Mouse (Mus musculus) cerebellum, adult 2 months (tissue): Measurements from ENCODE around the gene Iqsec1. TPM values are rescaled to one million over a fixed set of nuclear protein-coding genes. Genes with fewer than 3 reads are reported as not detected.

Experiments used
- DNase-seq, 2 experiments: peaks; one replicate each; pipeline ENCODE4 v3.0.0; 2021
- H3K27ac ChIP-seq: fragments of 200-500 bp; 2 replicates; pipeline ENCODE4 v1.5.1; 2012; ENCODE audit warnings: low read length, control low read depth, inconsistent platforms; ENCODE audit not compliant: insufficient read depth
- H3K27me3 ChIP-seq: fragments of 200-500 bp; 2 replicates; pipeline ENCODE4 v1.6.1; 2012; ENCODE audit warnings: inconsistent platforms, mild to moderate bottlenecking, low read length, moderate library complexity; ENCODE audit not compliant: control insufficient read depth, insufficient read depth
- H3K4me1 ChIP-seq: fragments of 200-500 bp; 2 replicates; pipeline ENCODE4 v1.6.1; 2011; ENCODE audit warnings: low read length; ENCODE audit not compliant: control insufficient read depth, insufficient read depth
- H3K4me3 ChIP-seq: fragments of 200-500 bp; replicated peaks from 2 replicates; pipeline ENCODE3; 2011; ENCODE audit warnings: mild to moderate bottlenecking, low read depth, low read length, control low read depth; ENCODE audit not compliant: insufficient read depth
- CTCF ChIP-seq: fragments of 200-500 bp; IDR thresholded peaks from 2 replicates; pipeline ENCODE4 v1.5.1; 2011; ENCODE audit warnings: low read depth, mild to moderate bottlenecking, control low read depth, low read length, moderate library complexity, borderline replicate concordance; ENCODE audit not compliant: insufficient read depth
- POLR2A ChIP-seq: fragments of 200-500 bp; IDR thresholded peaks from 2 replicates; pipeline ENCODE4 v1.6.1; 2011; ENCODE audit warnings: low read length, control low read depth, borderline replicate concordance; ENCODE audit not compliant: insufficient read depth
- WGBS: fragments of 180-500 bp; shearing (Covaris S2); methylation state at CpG from one replicate; pipeline ENCODE4 v1.1.7; 2018; 5-methylcytosine and 5-hydroxymethylcytosine counted together
- polyA plus RNA-seq: library from polyadenylated mRNA; depleted of rRNA; stranded (reverse); fragments of >200 nt; gene quantifications from 2 replicates; pipeline ENCODE4 v1.2.3, GENCODE M21; 2012

The Iqsec1 gene
- polyA plus RNA-seq, 1 experiment, result 249 TPM

DNA sequence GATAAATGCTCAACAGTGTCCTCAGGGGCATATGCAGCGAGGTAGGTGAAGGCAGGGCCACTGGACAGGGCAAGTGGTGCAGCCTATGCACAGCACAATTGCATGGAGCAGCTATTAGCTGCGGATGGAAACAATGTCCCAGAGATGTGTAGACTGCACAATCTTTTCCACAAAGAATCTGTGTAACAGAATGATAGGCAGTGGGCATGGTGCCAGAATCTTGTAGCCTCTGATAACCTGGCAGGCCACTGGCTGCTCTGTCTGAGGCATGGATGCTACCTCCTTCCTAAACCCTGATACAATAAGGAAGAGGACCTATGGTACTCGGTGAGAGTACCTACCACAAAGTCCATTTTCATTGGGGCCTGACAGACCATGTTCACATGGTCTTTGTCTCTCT is 171.9 kb downstream of the Iqsec1 start:
- DNase-seq, result peak; percentile 45 to 50
- H3K4me3 ChIP-seq, result no peak overlapping the region
- WGBS, result 74% methylated on average over 3 of the region's 3 CpGs
- peaks cover 47% of the 10 kb centered on the region for H3K4me1 ChIP-seq
- no peaks in the 10 kb centered on the region for H3K27me3 ChIP-seq
- no peak overlapping the region for H3K27ac ChIP-seq
- TF ChIP-seq CTCF, result no peak
- TF ChIP-seq POLR2A, result no peak

DNA sequence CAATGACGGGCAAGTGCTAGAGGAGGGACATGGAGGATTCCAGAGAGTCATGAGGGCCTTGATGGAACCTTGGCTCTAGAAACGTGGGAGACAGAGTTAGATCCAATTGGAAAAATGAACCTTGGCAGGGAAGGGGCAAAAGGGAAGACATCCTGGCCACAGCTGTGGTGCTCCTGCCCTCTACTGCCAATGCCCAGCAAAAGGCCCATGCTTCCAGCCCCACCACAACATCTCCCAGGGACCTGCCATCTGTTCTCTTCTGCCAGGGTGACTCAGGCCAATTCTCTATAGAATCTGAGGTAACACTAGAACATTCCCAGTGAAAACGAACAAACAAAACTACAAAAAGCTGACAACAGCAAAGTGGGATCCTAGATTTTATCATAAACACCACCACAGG is 173.1 kb downstream of the Iqsec1 start:
- TF ChIP-seq CTCF, result peak; percentile 38; the same call in 1 of the 2 replicates
- no peak for TF ChIP-seq POLR2A
- no peak overlapping the region for H3K4me3 ChIP-seq
- WGBS, result 18% methylated on average over 3 of the region's 3 CpGs

DNA sequence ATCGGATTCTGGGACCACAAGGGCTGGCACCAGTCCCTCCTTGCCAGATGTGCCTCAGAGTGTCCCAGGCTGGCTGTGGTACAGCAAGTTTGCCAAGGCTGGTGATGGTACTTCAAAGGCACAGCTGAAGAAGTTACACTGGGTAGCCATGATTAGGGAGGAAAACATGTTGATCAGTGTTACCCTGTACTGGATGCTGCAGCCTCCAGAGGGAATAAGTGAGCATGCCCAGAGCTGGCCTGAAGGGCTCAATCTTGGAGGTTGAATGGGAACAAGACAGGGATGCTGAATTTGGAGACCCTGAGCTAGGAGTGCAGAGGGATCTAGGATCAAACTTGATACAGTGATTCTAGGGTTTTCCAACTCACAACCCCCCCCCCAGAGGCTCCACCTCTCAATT is 175.0 kb downstream of the Iqsec1 start:
- Histone ChIP-seq H3K27me3 (no peaks in the 10 kb centered on the region), H3K4me3 (no peak overlapping the region), H3K4me1 (peaks cover 50% of the 10 kb centered on the region), H3K27ac (no peak overlapping the region)
- TF ChIP-seq CTCF (no peak), POLR2A (no peak)
- DNase-seq, result peak in 1 of 2 experiments; percentile 22
- 43% methylated on average over 1 of the region's 1 CpGs for WGBS

More for the DNA sequence above, 173.1 kb downstream of the Iqsec1 start:
- DNase-seq, result peak; percentile 72 to 85
- no peaks in the 10 kb centered on the region for H3K27me3 ChIP-seq
- H3K4me1 ChIP-seq, result peaks cover 54% of the 10 kb centered on the region
- H3K27ac ChIP-seq, result peak overlapping the region; percentile 64

DNA sequence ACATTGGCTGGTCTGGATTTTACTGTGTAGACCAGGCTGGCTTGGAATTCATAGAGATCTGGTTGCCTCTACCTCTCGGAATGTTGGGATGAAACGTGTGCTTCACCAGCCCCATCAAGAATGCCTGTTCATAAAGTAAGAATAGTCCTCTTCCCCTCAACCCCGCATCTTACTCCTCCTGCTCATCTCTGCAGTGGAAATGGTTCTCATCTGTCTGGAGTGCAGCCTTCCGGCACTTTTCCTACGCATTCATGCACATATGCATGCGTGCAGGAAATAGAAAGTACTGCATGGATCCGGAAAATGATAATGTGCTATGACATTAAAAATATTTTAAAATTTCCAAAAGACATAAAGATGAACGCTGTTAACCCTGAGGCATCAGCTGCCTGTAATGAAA is 175.9 kb downstream of the Iqsec1 start:
- 70% methylated on average over 8 of the region's 8 CpGs for WGBS
- H3K27ac ChIP-seq, result peak overlapping the region; percentile 6; the same call in 1 of the 2 replicates
- no peaks in the 10 kb centered on the region for H3K27me3 ChIP-seq
- H3K4me1 ChIP-seq, result peaks cover 50% of the 10 kb centered on the region
- no peak overlapping the region for H3K4me3 ChIP-seq
- TF ChIP-seq POLR2A (no peak), CTCF (no peak)
- no peak for DNase-seq

DNA sequence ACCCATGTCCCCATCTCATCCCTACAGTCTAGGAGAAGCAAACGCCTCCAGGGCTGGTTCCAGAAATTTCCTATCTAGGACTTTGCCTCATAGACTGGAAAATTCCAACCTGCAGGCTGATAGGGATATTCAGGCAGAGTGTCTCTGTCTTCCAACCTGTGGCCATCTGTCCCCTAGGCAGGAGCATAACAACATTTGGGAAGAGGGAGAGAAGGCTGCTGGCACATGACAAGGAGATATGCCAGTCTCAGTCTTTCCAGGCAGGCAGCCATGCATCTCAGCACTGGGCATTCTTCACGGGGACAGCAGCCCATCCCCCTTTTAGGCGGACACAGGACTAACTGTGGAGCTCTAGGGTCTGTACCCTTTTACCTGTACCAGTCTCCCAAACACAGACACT is 176.4 kb downstream of the Iqsec1 start:
- TF ChIP-seq POLR2A (no peak), CTCF (no peak)
- Histone ChIP-seq H3K27me3 (no peaks in the 10 kb centered on the region), H3K27ac (peak overlapping the region; percentile 88), H3K4me3 (no peak overlapping the region), H3K4me1 (peaks cover 48% of the 10 kb centered on the region)
- peak; percentile 85 to 96 for DNase-seq
- WGBS, result 9% methylated on average over 3 of the region's 3 CpGs

DNA sequence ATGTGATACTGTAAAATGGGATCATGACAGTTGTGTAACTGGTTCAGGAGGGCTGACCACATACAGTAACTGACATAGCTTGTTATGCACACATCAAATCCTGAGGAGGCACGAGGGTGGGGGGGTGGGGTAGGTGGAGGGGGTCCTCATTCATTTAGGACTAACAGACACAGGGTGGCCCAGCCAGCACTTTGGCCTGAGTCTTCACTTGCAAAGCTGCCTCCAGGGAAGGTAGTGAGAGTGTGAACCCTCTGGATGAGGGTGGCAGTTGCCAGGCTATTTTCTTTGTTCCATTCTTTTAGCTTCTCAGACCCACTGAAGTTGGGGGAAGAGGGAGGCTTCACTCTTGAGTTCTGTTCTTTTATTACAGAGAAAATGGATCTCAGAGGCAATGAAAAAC is 177.9 kb downstream of the Iqsec1 start:
- H3K27me3 ChIP-seq, result no peaks in the 10 kb centered on the region
- H3K27ac ChIP-seq, result no peak overlapping the region
- peaks cover 50% of the 10 kb centered on the region for H3K4me1 ChIP-seq
- 0% methylated on average over 1 of the region's 1 CpGs for WGBS
- peak in 1 of 2 experiments; percentile 27 for DNase-seq
- no peak overlapping the region for H3K4me3 ChIP-seq
- no peak for TF ChIP-seq CTCF
- TF ChIP-seq POLR2A, result no peak

DNA sequence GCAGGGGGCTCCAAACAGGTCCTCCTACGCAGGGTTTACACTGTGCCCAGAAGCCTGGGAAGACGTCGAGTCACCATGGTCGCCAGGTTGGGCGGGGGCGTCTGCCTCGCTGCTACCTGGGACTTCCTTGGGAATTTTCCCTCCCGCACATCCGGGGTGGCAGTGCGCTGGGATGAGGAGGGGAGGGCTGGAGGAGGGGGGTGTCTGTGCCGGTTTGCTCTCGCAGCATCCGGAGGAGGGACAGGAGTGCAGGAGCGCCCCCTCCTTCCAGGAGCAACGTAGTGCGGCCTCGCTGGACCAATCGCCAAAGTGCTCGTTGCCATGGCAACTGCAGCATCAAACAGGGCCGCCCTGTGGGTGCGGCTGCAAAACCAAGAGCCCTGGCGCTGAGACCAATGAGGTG is 178.5 kb downstream of the Iqsec1 start:
- peak; percentile 61; the same call in 1 of the 2 replicates for TF ChIP-seq POLR2A
- TF ChIP-seq CTCF, result peak; percentile 31; the same call in 1 of the 2 replicates
- Histone ChIP-seq H3K27me3 (no peaks in the 10 kb centered on the region), H3K4me3 (peak overlapping the region; percentile 71), H3K4me1 (peaks cover 47% of the 10 kb centered on the region), H3K27ac (peak overlapping the region; percentile 95)
- DNase-seq, result peak; percentile 95 to 98
- WGBS, result 3% methylated on average over 22 of the region's 22 CpGs

DNA sequence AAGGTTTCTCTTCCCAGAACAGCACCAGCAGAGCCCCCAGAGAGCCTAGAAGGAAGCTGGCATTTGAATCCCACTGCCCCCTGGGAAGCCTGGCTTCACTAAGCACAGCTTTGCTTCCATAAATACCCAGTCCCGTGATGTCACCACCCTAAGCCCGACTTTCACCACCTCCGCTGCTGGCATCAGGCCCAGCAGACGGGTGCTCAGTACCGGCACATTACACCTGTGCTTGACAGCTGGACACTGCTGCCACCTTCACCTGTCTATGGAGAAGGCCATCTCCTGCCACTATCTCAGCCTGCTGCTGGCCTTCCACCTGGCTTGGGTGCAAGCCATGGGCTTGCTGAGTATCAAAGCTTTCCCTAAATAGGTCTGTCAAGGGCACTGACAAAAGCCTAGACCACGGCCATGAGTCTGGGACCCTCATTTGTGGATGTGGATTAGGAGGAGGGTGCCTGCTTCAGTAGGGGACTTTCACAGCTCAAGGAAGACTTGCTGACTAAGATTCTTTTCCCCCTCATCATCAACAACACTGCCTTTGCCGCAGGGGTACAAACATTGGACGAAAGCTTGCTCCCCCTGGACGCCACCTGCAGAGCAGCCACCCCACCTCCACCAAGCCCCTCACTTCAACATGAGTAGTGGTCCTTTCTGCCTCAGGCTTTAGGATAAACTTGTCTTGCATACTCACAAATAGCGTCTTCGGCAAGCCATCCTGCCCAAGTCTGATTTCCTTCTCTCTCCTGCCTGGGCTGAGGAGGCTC is 179.2 kb downstream of the Iqsec1 start:
- H3K4me3 ChIP-seq, result peak overlapping the region; percentile 71
- 0 out of 2 replicates have a peak, but pooled peaks have one; percentile 16 for TF ChIP-seq POLR2A
- TF ChIP-seq CTCF, result no peak
- DNase-seq, result peak; percentile 81 to 83
- WGBS, result 9% methylated on average over 11 of the region's 11 CpGs
- H3K27me3 ChIP-seq, result no peaks in the 10 kb centered on the region
- H3K27ac ChIP-seq, result peak overlapping the region; percentile 95
- peaks cover 45% of the 10 kb centered on the region for H3K4me1 ChIP-seq
